Comparison of ENCODE assay signal across 9 mouse cellular contexts in genomic region chr1:45043245-45043926, GRCm38 (mm10).
A peak's percentile ranks its signal among the peaks of the same experiment; 100 is the strongest.
DNase-seq lines count a peak whose midpoint lies in the region; ATAC-seq and TF ChIP-seq lines count a peak whose summit lies in the region.
"Had no signal": no experiment of that assay in that cellular context is flagged by ENCODE, and none has a peak within 500 bp of the region (broad histone marks: within the 10 kb centered on the region; RNA-seq: fewer than 3 reads in every experiment).

No protein-coding gene starts in this region.

- no peak for DNase-seq in intestine, embryonic 14.5 days (ENCODE audit: low spot score)
- peak; percentile 93 for DNase-seq in limb, embryonic 14.5 days (ENCODE audit: low spot score)
- DNase-seq in left cerebral cortex, adult 8-10 months (ENCODE audit: low spot score in 2 of 2) = no peak
- no peak for DNase-seq in natural killer cell, adult 2 months (ENCODE audit: low spot score in 2 of 2)
- DNase-seq: lung, postnatal 4 days had no signal

- H3K4me1 ChIP-seq in intestine, embryonic 14.5 days (replicated peaks; ENCODE audit: control insufficient read depth, insufficient read depth, low read length) = no peaks in the 10 kb centered on the region
- H3K4me1 ChIP-seq in intestine, postnatal 0 days (replicated peaks; ENCODE audit: control insufficient read depth, insufficient read depth, low read length) = no peaks in the 10 kb centered on the region
- no peaks in the 10 kb centered on the region for H3K4me1 ChIP-seq in brown adipose tissue, adult 24 weeks (ENCODE audit: control insufficient read depth, insufficient read depth, insufficient read length, low read length)
- no peaks in the 10 kb centered on the region for H3K4me1 ChIP-seq in heart, embryonic 12.5 days (replicated peaks)
- H3K4me1 ChIP-seq in limb, embryonic 14.5 days (ENCODE audit: control insufficient read depth, insufficient read depth, low read length) = peaks cover 6% of the 10 kb centered on the region; the same call in 1 of the 2 replicates
- H3K4me1 ChIP-seq in forebrain, embryonic 13.5 days = no peaks in the 10 kb centered on the region

- H3K9ac ChIP-seq in intestine, embryonic 14.5 days (ENCODE audit: low read length) = no peak overlapping the region
- H3K9ac ChIP-seq in intestine, postnatal 0 days (ENCODE audit: low read depth, low read length) = no peak overlapping the region
- H3K9ac ChIP-seq in heart, embryonic 12.5 days = no peak overlapping the region
- H3K9ac ChIP-seq in limb, embryonic 14.5 days (ENCODE audit: low read depth, low read length, severe bottlenecking) = no peak overlapping the region
- H3K9ac ChIP-seq in forebrain, embryonic 13.5 days = no peak overlapping the region

- peak overlapping the region; percentile 19 for H3K27ac ChIP-seq in intestine, embryonic 14.5 days (ENCODE audit: low read depth)
- H3K27ac ChIP-seq in intestine, postnatal 0 days (ENCODE audit: low read depth, low read length) = no peak overlapping the region
- 0 out of 2 replicates have a peak overlapping the region, but pooled peaks have one; percentile 13 for H3K27ac ChIP-seq in brown adipose tissue, adult 24 weeks (replicated peaks; ENCODE audit: low read depth, low read length)
- H3K27ac ChIP-seq in heart, embryonic 12.5 days (ENCODE audit: poor library complexity, severe bottlenecking) = 0 out of 2 replicates have a peak overlapping the region, but pooled peaks have one; percentile 21
- peak overlapping the region; percentile 66 for H3K27ac ChIP-seq in limb, embryonic 14.5 days (replicated peaks; ENCODE audit: low read depth, low read length)
- no peak overlapping the region for H3K27ac ChIP-seq in forebrain, embryonic 13.5 days

- H3K36me3 ChIP-seq in intestine, embryonic 14.5 days (ENCODE audit: control insufficient read depth, insufficient read depth, low read length) = no peaks in the 10 kb centered on the region
- no peaks in the 10 kb centered on the region for H3K36me3 ChIP-seq in intestine, postnatal 0 days (ENCODE audit: control insufficient read depth, insufficient read depth)
- no peaks in the 10 kb centered on the region for H3K36me3 ChIP-seq in heart, embryonic 12.5 days
- H3K36me3 ChIP-seq in limb, embryonic 14.5 days (ENCODE audit: control insufficient read depth, insufficient read depth, low read length) = no peaks in the 10 kb centered on the region
- no peaks in the 10 kb centered on the region for H3K36me3 ChIP-seq in forebrain, embryonic 13.5 days (ENCODE audit: poor library complexity, severe bottlenecking)

- no peak for TF ChIP-seq POLR2A in limb, embryonic 14.5 days (IDR thresholded peaks at IDR 0.05; ENCODE audit: borderline replicate concordance, extremely low read depth, insufficient read depth, insufficient read length)

- no peaks in the 10 kb centered on the region for H3K9me3 ChIP-seq in intestine, embryonic 14.5 days (ENCODE audit: control insufficient read depth, low read length)
- no peaks in the 10 kb centered on the region for H3K9me3 ChIP-seq in intestine, postnatal 0 days (ENCODE audit: control insufficient read depth)
- H3K9me3 ChIP-seq in heart, embryonic 12.5 days (replicated peaks) = no peaks in the 10 kb centered on the region
- no peaks in the 10 kb centered on the region for H3K9me3 ChIP-seq in limb, embryonic 14.5 days (ENCODE audit: control insufficient read depth, low read length)
- H3K9me3 ChIP-seq in forebrain, embryonic 13.5 days (replicated peaks) = no peaks in the 10 kb centered on the region

- ATAC-seq in intestine, embryonic 14.5 days (replicated peaks; ENCODE audit: low FRiP score, low TSS enrichment, low read depth) = peak; percentile 72
- no peak for ATAC-seq in intestine, postnatal 0 days
- no peak for ATAC-seq in heart, embryonic 12.5 days (ENCODE audit: insufficient number of reproducible peaks, low FRiP score)
- peak; percentile 94 for ATAC-seq in limb, embryonic 14.5 days (ENCODE audit: low FRiP score, low read depth)
- ATAC-seq in forebrain, embryonic 13.5 days = no peak

- H3K4me2 ChIP-seq in intestine, embryonic 14.5 days (ENCODE audit: low read length) = no peak overlapping the region
- H3K4me2 ChIP-seq in intestine, postnatal 0 days (replicated peaks; ENCODE audit: low read depth) = no peak overlapping the region
- no peak overlapping the region for H3K4me2 ChIP-seq in heart, embryonic 12.5 days
- H3K4me2 ChIP-seq in limb, embryonic 14.5 days (replicated peaks; ENCODE audit: low read depth, low read length, severe bottlenecking) = no peak overlapping the region
- no peak overlapping the region for H3K4me2 ChIP-seq in forebrain, embryonic 13.5 days

- no peaks in the 10 kb centered on the region for H3K27me3 ChIP-seq in intestine, embryonic 14.5 days (replicated peaks; ENCODE audit: control insufficient read depth, insufficient read depth, low read length)
- no peaks in the 10 kb centered on the region for H3K27me3 ChIP-seq in intestine, postnatal 0 days (replicated peaks; ENCODE audit: control insufficient read depth, insufficient read depth, low read length)
- H3K27me3 ChIP-seq in heart, embryonic 12.5 days (replicated peaks) = no peaks in the 10 kb centered on the region
- no peaks in the 10 kb centered on the region for H3K27me3 ChIP-seq in limb, embryonic 14.5 days (ENCODE audit: control insufficient read depth, insufficient read depth, low read length)
- no peaks in the 10 kb centered on the region for H3K27me3 ChIP-seq in forebrain, embryonic 13.5 days

- no peak overlapping the region for H3K4me3 ChIP-seq in intestine, embryonic 14.5 days (ENCODE audit: low read depth, low read length)
- H3K4me3 ChIP-seq in intestine, postnatal 0 days (ENCODE audit: low read depth, low read length) = no peak overlapping the region
- H3K4me3 ChIP-seq in brown adipose tissue, adult 24 weeks (ENCODE audit: insufficient read depth, low read depth, low read length) = no peak overlapping the region
- H3K4me3 ChIP-seq in heart, embryonic 12.5 days = no peak overlapping the region
- H3K4me3 ChIP-seq in limb, embryonic 14.5 days (replicated peaks; ENCODE audit: low read length) = no peak overlapping the region
- H3K4me3 ChIP-seq in forebrain, embryonic 13.5 days = no peak overlapping the region

- no peak for TF ChIP-seq CTCF in intestine, postnatal 0 days (IDR thresholded peaks at IDR 0.05; ENCODE audit: low read depth)

Comparison
In these comparisons a context has a peak if more than half of its experiments do, and no peak if none do; other contexts are left out.
1. ATAC-seq: peak in intestine, embryonic 14.5 days (single experiment) and limb, embryonic 14.5 days (single experiment); none in intestine, postnatal 0 days (single experiment), heart, embryonic 12.5 days (single experiment) and forebrain, embryonic 13.5 days (single experiment).
2. H3K27ac ChIP-seq: peak in intestine, embryonic 14.5 days (single experiment), brown adipose tissue, adult 24 weeks (single experiment), heart, embryonic 12.5 days (single experiment) and limb, embryonic 14.5 days (single experiment); none in intestine, postnatal 0 days (single experiment) and forebrain, embryonic 13.5 days (single experiment).